In genomic region chr5:86803962-86804940, GRCm38 (mm10) we compare ENCODE assay signal across 8 mouse cellular contexts. TPM values are rescaled to one million over a fixed set of nuclear protein-coding genes. Genes with fewer than 3 reads are reported as not detected.
DNase-seq lines count a peak whose midpoint lies in the region; ATAC-seq and TF ChIP-seq lines count a peak whose summit lies in the region.

Gene Ythdc1, plus strand, starts transcription at chr5:86804221.

- peak; percentile 96 for DNase-seq in 3134 (ENCODE audit: extremely low read depth, insufficient read length, low spot score)
- peak; percentile 95 to 97 for DNase-seq in adrenal gland, postnatal 36 days
- peak; percentile 95 to 97 for DNase-seq in heart, adult 18-20 months
- DNase-seq in kidney, adult 2 months, result peak; percentile 97
- DNase-seq in spleen, adult 2 months (ENCODE audit: low read depth in 1 of 2, low spot score in 2 of 2), result peak; percentile 92 to 93

- H3K4me2 ChIP-seq in embryonic facial prominence, embryonic 13.5 days, result peak within 1 kb of the TSS; percentile 76
- peak within 1 kb of the TSS; percentile 63 for H3K4me2 ChIP-seq in limb, embryonic 12.5 days
- H3K4me2 ChIP-seq in midbrain, embryonic 15.5 days, result peak within 1 kb of the TSS; percentile 80

- H3K27me3 ChIP-seq in embryonic facial prominence, embryonic 13.5 days, result no peaks in the 10 kb centered on the region
- no peaks in the 10 kb centered on the region for H3K27me3 ChIP-seq in kidney, adult 2 months (replicated peaks; ENCODE audit: control insufficient read depth, insufficient read depth, low read length)
- H3K27me3 ChIP-seq in limb, embryonic 12.5 days, result no peaks in the 10 kb centered on the region
- H3K27me3 ChIP-seq in midbrain, embryonic 15.5 days (replicated peaks), result no peaks in the 10 kb centered on the region
- H3K27me3 ChIP-seq in spleen, adult 2 months (ENCODE audit: control insufficient read depth, insufficient read depth, low read length), result no peaks in the 10 kb centered on the region

- H3K9me3 ChIP-seq in embryonic facial prominence, embryonic 13.5 days, result no peaks in the 10 kb centered on the region
- no peaks in the 10 kb centered on the region for H3K9me3 ChIP-seq in limb, embryonic 12.5 days
- H3K9me3 ChIP-seq in midbrain, embryonic 15.5 days, result no peaks in the 10 kb centered on the region

- H3K9ac ChIP-seq in embryonic facial prominence, embryonic 13.5 days, result peak within 1 kb of the TSS; percentile 99
- H3K9ac ChIP-seq in limb, embryonic 12.5 days (replicated peaks), result peak within 1 kb of the TSS; percentile 96
- peak within 1 kb of the TSS; percentile 99 for H3K9ac ChIP-seq in midbrain, embryonic 15.5 days

- H3K36me3 ChIP-seq in embryonic facial prominence, embryonic 13.5 days, result no peaks in the 10 kb centered on the region
- no peaks in the 10 kb centered on the region for H3K36me3 ChIP-seq in kidney, adult 2 months (ENCODE audit: control insufficient read depth, insufficient read depth, low read length)
- H3K36me3 ChIP-seq in limb, embryonic 12.5 days, result no peaks in the 10 kb centered on the region
- no peaks in the 10 kb centered on the region for H3K36me3 ChIP-seq in midbrain, embryonic 15.5 days (replicated peaks)
- H3K36me3 ChIP-seq in spleen, adult 2 months (ENCODE audit: control insufficient read depth, insufficient read depth, low read length), result no peaks in the 10 kb centered on the region

- H3K27ac ChIP-seq in embryonic facial prominence, embryonic 13.5 days, result peak within 1 kb of the TSS; percentile 99
- H3K27ac ChIP-seq in kidney, adult 2 months (ENCODE audit: insufficient read depth, low read depth, low read length), result peak within 1 kb of the TSS; percentile 96
- H3K27ac ChIP-seq in limb, embryonic 12.5 days, result peak within 1 kb of the TSS; percentile 99
- peak within 1 kb of the TSS; percentile 100 for H3K27ac ChIP-seq in midbrain, embryonic 15.5 days
- H3K27ac ChIP-seq in spleen, adult 2 months (ENCODE audit: insufficient read depth, low read length), result peak within 1 kb of the TSS; percentile 100

- 0 out of 2 replicates have a peak, but pooled peaks cover 3% of the 10 kb centered on the region for H3K4me1 ChIP-seq in embryonic facial prominence, embryonic 13.5 days
- peaks cover 3% of the 10 kb centered on the region for H3K4me1 ChIP-seq in kidney, adult 2 months (ENCODE audit: control insufficient read depth, insufficient read depth, low read length)
- H3K4me1 ChIP-seq in limb, embryonic 12.5 days (replicated peaks), result peaks cover 5% of the 10 kb centered on the region; the same call in 1 of the 2 replicates
- H3K4me1 ChIP-seq in midbrain, embryonic 15.5 days, result peaks cover 24% of the 10 kb centered on the region
- H3K4me1 ChIP-seq in spleen, adult 2 months (ENCODE audit: control insufficient read depth, insufficient read depth, insufficient read length), result peaks cover 2% of the 10 kb centered on the region

- ATAC-seq in embryonic facial prominence, embryonic 13.5 days (ENCODE audit: insufficient number of reproducible peaks, insufficient read depth, low FRiP score, low TSS enrichment, low read depth), result peak; percentile 98
- peak; percentile 99 for ATAC-seq in limb, embryonic 12.5 days (ENCODE audit: insufficient number of reproducible peaks, insufficient read depth, low FRiP score, low TSS enrichment, low read depth)
- ATAC-seq in midbrain, embryonic 15.5 days (replicated peaks), result peak; percentile 99

- WGBS in embryonic facial prominence, embryonic 13.5 days, result under 1% methylated on average over 95 of the region's 111 CpGs
- under 1% methylated on average over 85 of the region's 111 CpGs for WGBS in kidney, adult 2 months
- WGBS in limb, embryonic 12.5 days, result under 1% methylated on average over 98 of the region's 111 CpGs
- under 1% methylated on average over 104 of the region's 111 CpGs for WGBS in midbrain, embryonic 15.5 days
- under 1% methylated on average over 110 of the region's 111 CpGs for WGBS in spleen, adult 2 months

- no peak for TF ChIP-seq CTCF in kidney, adult 2 months (conservative IDR thresholded peaks at IDR 0.05; ENCODE audit: insufficient read depth, insufficient read length, low read depth, low read length)
- no peak for TF ChIP-seq CTCF in spleen, adult 2 months (IDR thresholded peaks at IDR 0.05; ENCODE audit: extremely low read depth, insufficient read depth, insufficient read length, insufficient replicate concordance)

- TF ChIP-seq POLR2A in kidney, adult 2 months (IDR thresholded peaks at IDR 0.05; ENCODE audit: low read depth, low read length), result peak; percentile 88
- peak; percentile 83 for TF ChIP-seq POLR2A in spleen, adult 2 months (IDR thresholded peaks at IDR 0.05; ENCODE audit: low read depth, low read length)

- peak within 1 kb of the TSS; percentile 94 for H3K4me3 ChIP-seq in embryonic facial prominence, embryonic 13.5 days
- peak within 1 kb of the TSS; percentile 82 for H3K4me3 ChIP-seq in kidney, adult 2 months (ENCODE audit: insufficient read depth, low read depth, low read length)
- peak within 1 kb of the TSS; percentile 88 for H3K4me3 ChIP-seq in limb, embryonic 12.5 days (replicated peaks)
- H3K4me3 ChIP-seq in midbrain, embryonic 15.5 days, result peak within 1 kb of the TSS; percentile 99
- peak within 1 kb of the TSS; percentile 99 for H3K4me3 ChIP-seq in spleen, adult 2 months (ENCODE audit: extremely low read depth, insufficient read depth, insufficient read length)

RNA-seq across cellular contexts. Expression of gene Ythdc1, which starts in this region (rescaled TPM):
- 10 to 100 TPM; 51.5 to 62.0 TPM for total RNA-seq in adrenal gland, postnatal 36 days (2021)
- polyA plus RNA-seq in embryonic facial prominence, embryonic 13.5 days (2015; fragmentation: Nextera tagmentation; extraction: Ambion mirVana), result 49.6 and 57.2 TPM in 2 replicates
- total RNA-seq in heart, adult 18-20 months (2021), result 10 to 100 TPM; 29.8 to 30.7 TPM
- polyA plus RNA-seq in kidney, adult 2 months (2012; rRNA removed), result 12.4 and 16.4 TPM in 2 replicates
- 47.6 and 55.3 TPM in 2 replicates for polyA plus RNA-seq in limb, embryonic 12.5 days (2016; fragmentation: Nextera tagmentation; extraction: Ambion mirVana)
- polyA plus RNA-seq in midbrain, embryonic 15.5 days (2015; fragmentation: Nextera tagmentation; extraction: Ambion mirVana), result 36.6 and 37.9 TPM in 2 replicates
- polyA plus RNA-seq in spleen, adult 2 months (2012; rRNA removed), result 10.3 and 14.9 TPM in 2 replicates

Comparison
In these comparisons a context has a peak if more than half of its experiments do, and no peak if none do; other contexts are left out.
1. Peak in every context shown above with its lines: DNase-seq, ATAC-seq, H3K4me3 ChIP-seq and H3K27ac ChIP-seq.